Mouse (Mus musculus) midbrain, embryonic 12.5 days (tissue): ENCODE data around the gene Gm38392. TPM values are rescaled to one million over a fixed set of nuclear protein-coding genes. Genes with fewer than 3 reads are reported as not detected.
"Not testable (repeated sequence)": the region's sequence is repeated elsewhere in the genome, so short reads cannot be mapped to it uniquely, and the experiment has no call there.

ENCODE experiments used
- ATAC-seq: fragments of 200-750 bp; cut with Nextera tagmentation; 2 replicates; pipeline ENCODE4 v1.8.0; 2017; ENCODE audit warnings: low read depth, moderate TSS enrichment, moderate library complexity; ENCODE audit not compliant: low FRiP score
- H3K27ac ChIP-seq: fragments of 300-500 bp; sonication (generic); replicated peaks from 2 replicates; pipeline ENCODE4 v1.5.1; 2016; ENCODE audit warnings: mild to moderate bottlenecking
- H3K27me3 ChIP-seq: fragments of 300-500 bp; sonication (generic); 2 replicates; pipeline ENCODE4 v1.6.1; 2016; ENCODE audit warnings: mild to moderate bottlenecking
- H3K36me3 ChIP-seq: fragments of 300-500 bp; sonication (generic); 2 replicates; pipeline ENCODE4 v1.6.1; 2016
- H3K4me1 ChIP-seq: fragments of 300-500 bp; sonication (generic); 2 replicates; pipeline ENCODE4 v1.6.1; 2016
- H3K4me2 ChIP-seq: fragments of 300-500 bp; sonication (generic); replicated peaks from 2 replicates; pipeline ENCODE4 v1.6.1; 2016; ENCODE audit warnings: mild to moderate bottlenecking, moderate library complexity
- H3K4me3 ChIP-seq: fragments of 300-500 bp; sonication (generic); 2 replicates; pipeline ENCODE4 v1.5.1; 2016; ENCODE audit warnings: mild to moderate bottlenecking
- H3K9ac ChIP-seq: fragments of 300-500 bp; sonication (generic); replicated peaks from 2 replicates; pipeline ENCODE4 v1.6.1; 2016; ENCODE audit warnings: mild to moderate bottlenecking, moderate library complexity
- H3K9me3 ChIP-seq: fragments of 300-500 bp; sonication (generic); 2 replicates; pipeline ENCODE4 v1.6.1; 2016; ENCODE audit warnings: mild to moderate bottlenecking
- WGBS: fragments of 180-500 bp; shearing (Covaris S2); methylation state at CpG from one replicate; pipeline ENCODE4 v1.1.7; 2016; 5-methylcytosine and 5-hydroxymethylcytosine counted together
- polyA plus RNA-seq: library from polyadenylated mRNA; unstranded; fragments of >200 nt; fragmentation: Nextera tagmentation; extraction: Ambion mirVana; gene quantifications from 2 replicates; pipeline ENCODE4 v1.2.1, GENCODE M21; 2016

Gene Gm38392
- polyA plus RNA-seq, 1 experiment from 2014 or later, result not detected

DNA sequence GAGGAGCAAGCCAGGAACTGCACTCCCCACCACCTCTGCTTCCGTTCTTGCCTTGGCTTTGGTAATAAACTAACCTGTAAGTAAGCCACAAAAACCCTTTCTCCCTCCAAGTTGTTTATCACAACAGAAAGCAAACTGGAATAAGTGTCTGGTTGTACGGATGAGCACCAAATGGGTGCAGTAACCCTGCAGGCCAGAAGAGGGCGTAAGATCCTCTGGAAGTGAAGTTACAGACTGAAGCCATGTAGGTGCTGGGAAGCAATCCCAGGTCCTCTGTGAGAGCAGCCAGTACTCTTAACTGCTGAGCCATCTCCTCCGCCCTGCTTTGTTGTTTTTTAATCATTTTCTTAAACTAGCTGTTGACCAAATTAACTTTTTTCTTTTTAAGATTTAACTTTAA, 13.0 kb downstream of the Gm38392 start:
- H3K9ac ChIP-seq, result no peak overlapping the region
- no peak overlapping the region for H3K4me3 ChIP-seq
- WGBS, result 95% methylated on average over 4 of the region's 4 CpGs
- no peaks in the 10 kb centered on the region for H3K4me1 ChIP-seq
- no peaks in the 10 kb centered on the region for H3K27me3 ChIP-seq
- no peak for ATAC-seq
- H3K9me3 ChIP-seq, result no peaks in the 10 kb centered on the region
- H3K27ac ChIP-seq, result no peak overlapping the region
- no peaks in the 10 kb centered on the region for H3K36me3 ChIP-seq
- H3K4me2 ChIP-seq, result no peak overlapping the region

DNA sequence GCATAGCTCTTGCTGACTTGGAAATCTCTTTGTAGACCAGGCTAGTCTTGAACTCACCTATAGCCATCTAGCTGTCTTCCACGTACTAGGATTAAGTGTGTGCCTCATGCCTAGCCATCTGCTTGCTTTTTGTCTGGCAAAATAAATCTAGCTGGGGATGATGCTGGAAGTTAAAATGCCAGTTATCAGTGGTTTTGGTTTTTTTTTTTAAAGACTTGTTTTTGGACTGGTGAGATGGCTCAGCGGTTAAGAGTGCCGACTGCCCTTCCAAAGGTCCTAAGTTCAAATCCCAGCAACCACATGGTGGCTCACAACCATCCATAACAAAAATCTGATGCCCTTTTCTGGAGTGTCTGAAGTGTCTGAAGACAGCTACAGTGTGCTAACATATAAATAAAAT, 15.2 kb downstream of the Gm38392 start:
- Histone ChIP-seq H3K27me3 (no peaks in the 10 kb centered on the region), H3K36me3 (no peaks in the 10 kb centered on the region), H3K4me2 (no peak overlapping the region), H3K4me3 (no peak overlapping the region), H3K9ac (no peak overlapping the region), H3K4me1 (no peaks in the 10 kb centered on the region), H3K27ac (no peak overlapping the region), H3K9me3 (no peaks in the 10 kb centered on the region)
- no peak for ATAC-seq
- 92% methylated on average over 3 of the region's 3 CpGs for WGBS

DNA sequence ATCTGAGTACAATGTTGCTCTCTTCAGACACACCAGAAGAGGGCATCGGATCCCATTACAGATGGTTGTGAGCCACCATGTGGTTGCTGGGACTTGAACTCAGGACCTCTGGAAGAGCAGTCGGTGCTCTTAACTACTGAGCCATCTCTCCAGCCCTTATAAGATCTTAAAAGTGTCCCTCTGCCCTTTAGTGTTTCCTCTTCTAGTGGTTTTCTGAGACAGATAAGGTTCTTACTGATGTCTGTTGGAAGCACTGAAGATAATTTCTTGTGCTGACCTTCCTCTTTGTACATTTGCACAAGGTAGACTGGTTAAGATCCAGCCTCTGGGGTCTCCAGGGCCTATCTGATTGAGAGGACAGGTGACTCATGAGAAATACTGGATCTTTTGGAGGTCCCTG, 15.7 kb downstream of the Gm38392 start:
- not testable (repeated sequence) for H3K4me2 ChIP-seq, H3K27ac ChIP-seq, H3K36me3 ChIP-seq, H3K4me1 ChIP-seq, H3K9ac ChIP-seq, H3K27me3 ChIP-seq, H3K4me3 ChIP-seq, H3K9me3 ChIP-seq, ATAC-seq
- 90% methylated on average over 2 of the region's 2 CpGs for WGBS

DNA sequence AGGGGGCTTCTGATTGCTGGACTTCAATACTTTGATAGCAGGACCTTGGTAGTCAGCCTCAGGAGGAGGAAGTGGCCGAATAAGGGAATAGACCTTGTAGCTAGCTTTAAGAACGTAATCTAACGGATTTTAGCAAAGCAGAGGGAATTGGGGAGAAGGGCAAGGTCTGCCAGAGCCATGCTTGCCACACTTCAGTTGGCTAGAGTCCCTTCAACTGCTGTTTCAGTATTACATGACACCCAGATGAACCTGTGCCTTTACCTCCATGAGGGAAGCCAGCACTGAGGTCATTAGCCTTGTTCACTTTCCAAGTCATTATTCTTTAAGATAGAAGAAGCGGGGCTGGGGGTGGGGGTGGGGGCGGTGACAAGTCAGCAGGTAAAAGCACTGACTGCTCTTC, 18.0 kb downstream of the Gm38392 start:
- Histone ChIP-seq H3K9me3 (no peaks in the 10 kb centered on the region), H3K4me2 (no peak overlapping the region), H3K36me3 (no peaks in the 10 kb centered on the region), H3K27ac (no peak overlapping the region), H3K4me1 (no peaks in the 10 kb centered on the region), H3K4me3 (no peak overlapping the region), H3K9ac (no peak overlapping the region), H3K27me3 (no peaks in the 10 kb centered on the region)
- WGBS, result 80% methylated on average over 5 of the region's 5 CpGs
- no peak for ATAC-seq

DNA sequence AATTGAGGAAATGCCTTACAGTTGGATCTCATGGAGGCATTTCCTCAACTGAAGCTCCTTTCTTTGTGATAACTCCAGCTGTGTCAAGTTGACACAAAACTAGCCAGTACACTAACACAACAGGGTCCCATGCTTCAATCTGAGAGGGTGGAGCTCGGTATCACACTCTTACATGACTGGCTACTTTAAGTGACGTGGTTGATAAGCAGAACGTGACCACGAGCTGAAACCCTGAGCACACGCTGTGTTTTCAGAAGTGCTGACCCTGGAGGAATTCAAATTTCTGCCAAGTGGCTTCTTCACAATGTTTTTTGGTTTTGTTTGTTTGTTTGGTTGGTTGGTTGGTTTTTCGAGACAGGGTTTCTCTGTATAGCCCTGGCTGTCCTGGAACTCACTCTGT, 19.0 kb downstream of the Gm38392 start:
- 88% methylated on average over 6 of the region's 6 CpGs for WGBS
- not testable (repeated sequence) for H3K9me3 ChIP-seq, ATAC-seq, H3K27ac ChIP-seq, H3K4me2 ChIP-seq, H3K9ac ChIP-seq, H3K4me3 ChIP-seq, H3K27me3 ChIP-seq, H3K4me1 ChIP-seq, H3K36me3 ChIP-seq

DNA sequence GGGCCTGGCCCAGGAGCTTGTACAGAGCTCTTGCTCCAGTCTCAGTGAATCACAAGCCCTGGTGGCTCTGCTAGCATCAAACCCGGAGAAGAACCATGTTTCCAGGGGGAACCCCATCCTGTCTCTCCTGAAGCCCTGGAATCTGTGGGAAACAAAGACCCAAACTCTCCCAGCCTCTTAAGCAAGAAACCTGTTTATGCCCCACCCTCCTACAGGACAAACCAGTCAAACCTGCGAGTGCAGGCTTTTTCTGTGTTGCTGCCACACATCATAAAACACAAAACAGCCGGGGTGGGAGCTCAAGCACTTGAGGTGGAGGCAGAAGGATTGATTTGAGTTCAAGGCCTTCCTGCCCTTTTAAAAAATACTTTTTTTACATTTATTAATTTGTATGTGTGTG, 24.7 kb downstream of the Gm38392 start:
- WGBS, result 85% methylated on average over 3 of the region's 3 CpGs

DNA sequence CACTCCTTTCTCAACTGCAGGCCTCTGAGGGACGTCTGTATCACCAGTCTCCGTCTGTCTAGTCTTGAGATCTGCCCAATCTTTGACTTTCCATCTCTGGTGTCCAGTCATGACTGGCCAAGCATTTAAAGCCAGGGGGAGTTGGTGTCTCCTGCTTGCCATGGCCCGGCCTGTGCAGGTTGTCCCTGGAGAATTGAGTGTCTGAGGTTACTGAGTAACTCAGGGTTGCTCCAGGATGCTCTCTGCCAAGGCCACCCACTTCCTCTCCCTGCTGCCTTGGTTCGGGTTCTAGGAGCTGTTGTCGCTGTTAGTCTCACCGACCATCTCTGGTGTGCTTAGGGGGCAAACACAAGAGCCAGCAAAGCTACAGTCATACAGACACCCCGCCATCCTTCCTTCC, 30.6 kb downstream of the Gm38392 start:
- ATAC-seq, result no peak
- H3K9ac ChIP-seq, result no peak overlapping the region
- H3K27me3 ChIP-seq, result peaks cover 64% of the 10 kb centered on the region
- H3K36me3 ChIP-seq, result no peaks in the 10 kb centered on the region
- H3K27ac ChIP-seq, result no peak overlapping the region
- peaks cover 7% of the 10 kb centered on the region for H3K4me1 ChIP-seq
- H3K4me3 ChIP-seq, result no peak overlapping the region
- H3K4me2 ChIP-seq, result no peak overlapping the region
- no peaks in the 10 kb centered on the region for H3K9me3 ChIP-seq
- 84% methylated on average over 7 of the region's 7 CpGs for WGBS

More for the DNA sequence above, 24.7 kb downstream of the Gm38392 start:
- H3K9ac ChIP-seq, result no peak overlapping the region
- no peak overlapping the region for H3K27ac ChIP-seq
- H3K27me3 ChIP-seq, result peaks cover 10% of the 10 kb centered on the region
- no peaks in the 10 kb centered on the region for H3K36me3 ChIP-seq
- H3K4me1 ChIP-seq, result no peaks in the 10 kb centered on the region
- H3K4me2 ChIP-seq, result no peak overlapping the region
- H3K4me3 ChIP-seq, result no peak overlapping the region
- ATAC-seq, result no peak
- no peaks in the 10 kb centered on the region for H3K9me3 ChIP-seq

DNA sequence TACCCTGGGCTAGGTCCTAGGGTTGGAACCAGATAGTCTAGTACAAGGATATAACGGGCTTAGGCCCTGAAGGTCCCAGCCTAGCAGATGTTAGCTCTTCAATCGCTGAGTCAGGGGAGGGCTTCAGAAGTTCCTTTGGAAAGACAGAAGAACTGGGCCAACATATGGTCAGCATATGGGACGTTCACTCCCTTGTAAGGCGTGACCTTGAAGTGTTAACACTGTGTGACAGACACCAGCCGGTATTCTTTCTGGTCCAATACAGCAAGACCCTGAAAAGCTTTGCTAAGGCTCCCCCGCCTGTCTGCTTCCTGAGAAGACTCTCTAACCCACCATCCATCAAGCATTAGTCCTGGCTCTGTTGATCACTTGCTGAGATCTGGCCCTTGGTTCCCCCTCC, 31.1 kb downstream of the Gm38392 start:
- peaks cover 67% of the 10 kb centered on the region for H3K27me3 ChIP-seq

DNA sequence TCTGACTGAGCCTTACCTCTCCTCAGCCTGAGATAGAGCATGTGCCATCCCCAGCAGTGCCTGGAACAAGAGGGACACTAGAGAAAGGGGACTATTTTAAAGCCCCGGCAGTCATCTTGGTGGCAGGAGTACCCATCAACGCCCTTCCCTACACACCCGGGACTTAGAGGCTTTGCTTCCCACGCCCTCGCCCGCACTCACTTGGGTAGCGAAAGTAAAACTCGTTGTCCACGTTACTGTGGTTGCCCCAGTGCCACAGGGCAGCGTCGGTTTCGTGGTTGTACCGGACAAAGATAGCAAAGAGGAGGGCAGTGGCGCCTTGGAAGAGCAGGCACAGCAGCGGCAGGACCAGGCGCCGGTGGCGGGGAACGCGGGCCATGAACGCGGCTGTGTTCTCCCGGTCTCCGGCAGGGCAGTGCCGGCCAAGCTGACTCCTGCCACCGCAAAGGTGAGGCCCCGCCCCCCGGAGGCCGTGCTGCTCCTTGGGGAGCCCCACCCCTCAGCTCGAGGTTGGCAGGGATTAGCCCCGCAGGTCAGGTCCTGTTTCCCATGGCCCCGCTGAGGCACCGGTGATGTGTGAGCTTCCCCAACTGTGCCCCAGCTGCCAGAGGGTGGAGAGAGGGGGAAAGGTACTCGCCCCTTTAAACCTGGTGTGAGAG, 32.6 kb downstream of the Gm38392 start, which contains the start of gene Rhbg:
Gene Rhbg, minus strand, starts transcription at position 442 of the 659 bp plus-strand sequence.
- no peaks in the 10 kb centered on the region for H3K9me3 ChIP-seq
- H3K36me3 ChIP-seq, result no peaks in the 10 kb centered on the region
- no peak for ATAC-seq
- H3K4me3 ChIP-seq, result peak within 1 kb of the TSS; percentile 35
- 3% methylated on average over 34 of the region's 34 CpGs for WGBS
- H3K27me3 ChIP-seq, result peaks cover 69% of the 10 kb centered on the region
- no peak within 1 kb of the TSS for H3K27ac ChIP-seq
- H3K4me2 ChIP-seq, result peak within 1 kb of the TSS; percentile 58
- peaks cover 7% of the 10 kb centered on the region for H3K4me1 ChIP-seq
- H3K9ac ChIP-seq, result peak within 1 kb of the TSS; percentile 8; the same call in 1 of the 2 replicates

More for the DNA sequence above, 31.1 kb downstream of the Gm38392 start:
- no peak overlapping the region for H3K9ac ChIP-seq
- no peak overlapping the region for H3K27ac ChIP-seq
- no peaks in the 10 kb centered on the region for H3K36me3 ChIP-seq
- H3K4me2 ChIP-seq, result no peak overlapping the region
- H3K4me1 ChIP-seq, result peaks cover 7% of the 10 kb centered on the region
- H3K9me3 ChIP-seq, result no peaks in the 10 kb centered on the region
- no peak for ATAC-seq
- WGBS, result 82% methylated on average over 6 of the region's 6 CpGs
- no peak overlapping the region for H3K4me3 ChIP-seq

DNA sequence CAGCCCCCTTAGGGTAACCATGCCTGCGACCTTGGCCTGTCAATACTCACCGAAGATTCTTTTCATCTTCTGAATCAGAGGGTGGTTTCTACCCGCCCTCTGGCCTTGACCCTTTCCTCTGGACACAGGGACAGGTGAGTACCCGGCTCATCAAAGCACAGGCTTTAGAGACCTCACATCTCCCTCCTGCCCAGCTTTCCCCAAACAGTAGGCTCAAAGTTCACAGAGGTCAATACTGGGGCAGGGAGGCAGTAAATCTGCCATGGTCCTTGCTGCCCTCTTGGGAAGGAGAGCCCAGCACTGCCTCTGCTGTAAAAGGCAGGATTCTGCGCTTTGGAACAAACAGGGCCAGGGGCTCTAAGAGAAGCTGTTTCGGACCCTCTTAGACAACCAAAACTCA, 34.3 kb downstream of the Gm38392 start:
- no peak for ATAC-seq
- Histone ChIP-seq H3K27me3 (peaks cover 78% of the 10 kb centered on the region), H3K36me3 (no peaks in the 10 kb centered on the region), H3K4me3 (no peak overlapping the region), H3K9ac (no peak overlapping the region), H3K27ac (no peak overlapping the region), H3K4me1 (peaks cover 12% of the 10 kb centered on the region), H3K9me3 (no peaks in the 10 kb centered on the region), H3K4me2 (no peak overlapping the region)
- 81% methylated on average over 6 of the region's 6 CpGs for WGBS

DNA sequence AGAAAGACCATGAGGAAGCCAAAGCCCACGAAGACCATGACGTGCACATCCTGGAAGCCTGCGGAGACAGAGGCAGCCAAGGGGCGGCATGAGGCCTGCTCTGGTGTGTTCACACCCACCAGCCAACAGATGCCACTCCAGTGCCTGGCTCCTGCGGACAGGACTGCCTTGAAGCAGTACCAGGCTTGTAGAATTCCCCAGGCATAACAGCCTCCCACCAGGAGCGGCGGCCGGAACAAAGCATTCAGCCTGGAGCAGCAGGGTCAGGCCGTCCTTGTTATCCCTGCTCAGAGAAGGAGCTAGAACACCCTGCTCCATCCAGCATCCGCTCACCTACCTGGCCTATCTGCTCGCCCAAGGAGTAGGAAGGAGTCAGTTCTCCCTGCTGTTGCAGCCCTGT, 38.6 kb downstream of the Gm38392 start:
- Histone ChIP-seq H3K4me2 (no peak overlapping the region), H3K27ac (no peak overlapping the region), H3K4me3 (no peak overlapping the region), H3K36me3 (no peaks in the 10 kb centered on the region), H3K4me1 (peaks cover 8% of the 10 kb centered on the region; the same call in 1 of the 2 replicates), H3K9ac (no peak overlapping the region), H3K27me3 (peaks cover 78% of the 10 kb centered on the region), H3K9me3 (no peaks in the 10 kb centered on the region)
- 60% methylated on average over 11 of the region's 11 CpGs for WGBS
- ATAC-seq, result no peak

DNA sequence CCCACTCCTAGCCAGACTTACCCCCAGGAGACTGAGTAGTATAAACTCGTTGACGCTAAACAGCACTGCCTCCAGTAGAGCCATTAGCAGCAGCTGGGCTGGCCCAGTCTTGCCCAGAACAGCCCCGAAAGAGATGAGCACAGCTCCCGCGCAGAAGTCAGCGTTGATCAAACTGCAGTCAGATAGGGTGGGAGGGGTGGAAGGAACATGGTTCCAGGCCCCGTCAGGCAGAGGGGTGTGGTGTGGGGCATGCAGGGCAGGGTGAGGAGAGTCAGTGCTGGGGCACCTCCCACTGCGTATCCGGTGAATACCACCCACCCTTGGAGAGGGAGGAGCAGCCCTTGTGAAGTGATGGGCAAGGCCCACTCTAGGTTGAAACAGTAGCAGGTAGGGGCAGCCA, 39.3 kb downstream of the Gm38392 start:
- Histone ChIP-seq H3K36me3 (no peaks in the 10 kb centered on the region), H3K4me1 (peaks cover 16% of the 10 kb centered on the region), H3K27ac (no peak overlapping the region), H3K9me3 (no peaks in the 10 kb centered on the region), H3K9ac (no peak overlapping the region), H3K27me3 (peaks cover 78% of the 10 kb centered on the region), H3K4me3 (no peak overlapping the region), H3K4me2 (no peak overlapping the region)
- 81% methylated on average over 9 of the region's 9 CpGs for WGBS
- ATAC-seq, result no peak

DNA sequence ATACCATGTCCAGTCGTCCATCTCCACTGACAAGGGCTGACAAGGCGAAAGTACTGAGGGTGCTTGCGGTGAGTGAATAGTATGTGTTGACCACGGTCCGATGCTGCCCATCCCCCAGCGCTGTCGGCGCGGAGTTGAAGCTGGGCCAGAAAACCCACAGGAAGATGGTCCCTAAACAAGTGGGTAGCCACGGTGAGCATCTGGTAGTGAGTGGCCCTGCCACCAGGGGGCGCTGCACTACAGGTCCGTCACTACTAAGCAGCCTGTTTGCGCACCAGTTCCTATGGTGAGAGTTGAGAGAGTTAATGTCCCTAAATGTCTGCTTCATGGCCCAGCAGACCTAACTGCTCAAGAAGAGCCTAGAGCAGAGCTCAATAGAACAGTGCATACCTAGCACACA, 41.2 kb downstream of the Gm38392 start:
- Histone ChIP-seq H3K4me2 (no peak overlapping the region), H3K9me3 (no peaks in the 10 kb centered on the region), H3K9ac (no peak overlapping the region), H3K27me3 (peaks cover 82% of the 10 kb centered on the region), H3K4me1 (peaks cover 32% of the 10 kb centered on the region), H3K4me3 (no peak overlapping the region), H3K27ac (no peak overlapping the region), H3K36me3 (no peaks in the 10 kb centered on the region)
- WGBS, result 20% methylated on average over 13 of the region's 13 CpGs
- no peak for ATAC-seq
